Mouse (Mus musculus) layer of hippocampus, postnatal 36 days (tissue): ENCODE measurements around the gene Endov. TPM values are rescaled to one million over a fixed set of nuclear protein-coding genes. Genes with fewer than 3 reads are reported as not detected.

ENCODE experiments used
- DNase-seq, 2 experiments: peaks; one replicate each; pipeline ENCODE4 v3.0.0; 2022
- total RNA-seq, 2 experiments: library from RNA; stranded (reverse); gene quantifications; 2 replicates each; pipeline ENCODE4 v1.2.3; 2021

Endov gene
- total RNA-seq, 2 experiments from 2014 or later: 29.7 to 32.4 TPM

- no peak for DNase-seq
Observed at GRCm38 (mm10) chr11:119519387-119519786, 28.2 kb downstream of the Endov start.

- DNase-seq: no peak
Observed at GRCm38 (mm10) chr11:119520005-119520712, 29.0 kb downstream of the Endov start.

GRCm38 (mm10) chr11:119520713-119521063 lies 29.5 kb downstream of the Endov start:
- DNase-seq: no peak

- DNase-seq: no peak
Observed at GRCm38 (mm10) chr11:119521920-119522710, 31.0 kb downstream of the Endov start.

- no peak for DNase-seq
Observed at GRCm38 (mm10) chr11:119522779-119523178, 31.6 kb downstream of the Endov start.

GRCm38 (mm10) chr11:119523392-119523791 lies 32.2 kb downstream of the Endov start:
- no peak for DNase-seq

GRCm38 (mm10) chr11:119524545-119524949 lies 33.4 kb downstream of the Endov start:
- DNase-seq: peak; percentile 74 to 82

GRCm38 (mm10) chr11:119526068-119526966 lies 35.2 kb downstream of the Endov start:
- DNase-seq: no peak

GRCm38 (mm10) chr11:119528930-119529329 lies 37.8 kb downstream of the Endov start:
- no peak for DNase-seq

- peak in 1 of 2 experiments; percentile 30 for DNase-seq
Observed at GRCm38 (mm10) chr11:119532460-119532859, 41.3 kb downstream of the Endov start.

GRCm38 (mm10) chr11:119533745-119534144 lies 42.6 kb downstream of the Endov start:
- DNase-seq: no peak

GRCm38 (mm10) chr11:119539944-119540343 lies 48.8 kb downstream of the Endov start:
- DNase-seq: no peak

- DNase-seq: no peak
Observed at GRCm38 (mm10) chr11:119540560-119540959, 49.4 kb downstream of the Endov start.

GRCm38 (mm10) chr11:119541082-119541481 lies 49.9 kb downstream of the Endov start:
- DNase-seq: no peak

GRCm38 (mm10) chr11:119542371-119542770 lies 51.2 kb downstream of the Endov start:
- DNase-seq: no peak

GRCm38 (mm10) chr11:119542886-119543285 lies 51.7 kb downstream of the Endov start:
- no peak for DNase-seq

- DNase-seq: no peak
Observed at GRCm38 (mm10) chr11:119543816-119544517, 52.8 kb downstream of the Endov start.

- peak in 1 of 2 experiments; percentile 17 for DNase-seq
Observed at GRCm38 (mm10) chr11:119544518-119545105, 53.5 kb downstream of the Endov start.

GRCm38 (mm10) chr11:119545281-119545680 lies 54.1 kb downstream of the Endov start:
- no peak for DNase-seq

GRCm38 (mm10) chr11:119545741-119546495 lies 54.8 kb downstream of the Endov start:
- DNase-seq: no peak
